Mouse (Mus musculus): ENCODE measurements around the gene Vsig10l. TPM values are rescaled to one million over a fixed set of nuclear protein-coding genes. Genes with fewer than 3 reads are reported as not detected.

Vsig10l gene
- total RNA-seq, 2 experiments from 2014 or later, result 2.0 to 2.5 TPM

GRCm38 (mm10) chr7:43515076-43515475 is 52.1 kb downstream of the Vsig10l start:
- no peak for DNase-seq

GRCm38 (mm10) chr7:43518341-43518740 is 55.4 kb downstream of the Vsig10l start:
- intact Hi-C loops (cut with DNase I), result no loop called here
- no peak for DNase-seq

More at GRCm38 (mm10) chr7:43515076-43515475, 52.1 kb downstream of the Vsig10l start:
- intact Hi-C loops (cut with DNase I), result no loop called here

Small RNAs within 50 kb of the gene (microRNA-seq; reads per million reads assigned to microRNA genes)
- gene Mir7051 (ENCODE audit: borderline number of aligned reads in 2 of 2), result 3.4 to 7.2 reads per million in 2 experiments

Other genes with a start within 250 kb of the Vsig10l start
- 10 to 100 TPM; 15.0 to 17.2 TPM for gene Zfp715, start 149.9 kb upstream of the Vsig10l start, total RNA-seq (2021)
- not detected for gene Siglecf, start 111.8 kb upstream of the Vsig10l start, total RNA-seq (2021)
- under 1 TPM; 0.22 to 0.51 TPM for gene Siglecg, start 54.9 kb upstream of the Vsig10l start, total RNA-seq (2021)
- gene Lim2, start 35.5 kb upstream of the Vsig10l start, total RNA-seq (2021), result not detected
- not detected for gene Nkg7, start 26.1 kb upstream of the Vsig10l start, total RNA-seq (2021)
- gene Cldnd2, start 22.4 kb upstream of the Vsig10l start, total RNA-seq (2021), result not detected
- gene Etfb, start 19.1 kb upstream of the Vsig10l start, total RNA-seq (2021), result 1,000 to 10,000 TPM; 1,276 to 1,377 TPM
- under 1 TPM in 1 of 2 experiments, not detected in 1; 0.70 TPM for gene Gm45233, start 19.0 kb upstream of the Vsig10l start, total RNA-seq (2021)
- under 1 TPM; 0.19 to 0.36 TPM for gene Iglon5, start 26.9 kb downstream of the Vsig10l start, total RNA-seq (2021)
- gene 4931406B18Rik, start 42.8 kb downstream of the Vsig10l start, total RNA-seq (2021), result not detected
- 1 to 10 TPM; 3.8 to 4.4 TPM for gene Cd33, start 81.3 kb downstream of the Vsig10l start, total RNA-seq (2021)
- under 1 TPM; 0.87 to 0.94 TPM for gene Zfp658, start 99.1 kb downstream of the Vsig10l start, total RNA-seq (2021)
- 1 to 10 TPM; 4.8 to 5.9 TPM for gene Zfp719, start 116.5 kb downstream of the Vsig10l start, total RNA-seq (2021)
- not detected for gene Zfp819, start 144.0 kb downstream of the Vsig10l start, total RNA-seq (2021)
- gene Ceacam18, start 171.6 kb downstream of the Vsig10l start, total RNA-seq (2021), result not detected
- gene Siglece, start 197.0 kb downstream of the Vsig10l start, total RNA-seq (2021), result 1 to 10 TPM in 1 of 2 experiments, under 1 TPM in 1; 0.94 to 1.3 TPM
- gene Ctu1, start 208.9 kb downstream of the Vsig10l start, total RNA-seq (2021), result 1 to 10 TPM; 3.4 to 3.5 TPM
- under 1 TPM; 0.22 to 0.31 TPM for gene Klk14, start 227.3 kb downstream of the Vsig10l start, total RNA-seq (2021)
- not detected for gene Klk13, start 249.4 kb downstream of the Vsig10l start, total RNA-seq (2021)

All from heart, postnatal 36 days (tissue).